Mouse (Mus musculus) liver, embryonic 14.5 days (tissue): ENCODE data around the gene Plk4.
"Not testable (repeated sequence)": the region's sequence is repeated elsewhere in the genome, so short reads cannot be mapped to it uniquely, and the experiment has no call there.

ENCODE experiments used
- CTCF ChIP-seq: IDR thresholded peaks from 2 replicates; pipeline ENCODE4 v1.5.1; 2016; ENCODE audit warnings: antibody characterized with exemption, low read depth, control low read depth
- EP300 ChIP-seq: IDR thresholded peaks from 2 replicates; pipeline ENCODE4 v1.6.1; 2016; ENCODE audit warnings: antibody characterized with exemption, low read depth

DNA sequence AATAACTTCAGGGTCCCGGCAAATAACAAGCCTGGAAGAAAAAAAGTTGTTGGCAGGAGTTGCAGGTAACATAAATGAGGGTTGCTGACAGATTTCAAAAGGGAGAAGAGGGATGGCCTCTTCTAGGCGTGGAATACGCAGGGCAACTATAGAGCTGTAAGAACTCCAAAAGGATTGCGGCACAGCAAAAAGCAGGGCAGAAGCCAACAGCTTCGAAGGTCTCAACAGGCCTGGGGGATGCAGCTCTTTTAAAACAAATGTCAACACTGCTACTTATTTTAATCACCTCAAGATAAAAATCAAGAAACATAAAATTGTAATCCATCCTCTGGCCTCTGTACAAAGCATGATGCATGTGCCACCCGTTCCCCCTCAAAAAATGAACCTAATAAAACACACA lies 45.7 kb downstream of the Plk4 start:
- TF ChIP-seq CTCF, EP300: not testable (repeated sequence)
